Mouse (Mus musculus) heart, embryonic 15.5 days (tissue): ENCODE measurements around the gene Enthd1. TPM values are rescaled to one million over a fixed set of nuclear protein-coding genes. Genes with fewer than 3 reads are reported as not detected.

Source experiments
- ATAC-seq: fragments of 200-750 bp; cut with Nextera tagmentation; replicated peaks from 2 replicates; pipeline ENCODE4 v1.8.0; 2017; ENCODE audit warnings: low read depth, moderate TSS enrichment; ENCODE audit not compliant: insufficient number of reproducible peaks, insufficient read depth, low FRiP score
- H3K27ac ChIP-seq: fragments of 300-500 bp; sonication (generic); 2 replicates; pipeline ENCODE4 v1.5.1; 2015; ENCODE audit warnings: mild to moderate bottlenecking, inconsistent platforms
- H3K27me3 ChIP-seq: fragments of 300-500 bp; sonication (generic); 2 replicates; pipeline ENCODE4 v1.6.1; 2015; ENCODE audit warnings: inconsistent platforms
- H3K36me3 ChIP-seq: fragments of 300-500 bp; sonication (generic); 2 replicates; pipeline ENCODE4 v1.6.1; 2015; ENCODE audit warnings: mild to moderate bottlenecking, inconsistent platforms
- H3K4me1 ChIP-seq: fragments of 300-500 bp; sonication (generic); replicated peaks from 2 replicates; pipeline ENCODE4 v1.6.1; 2015; ENCODE audit warnings: inconsistent platforms
- H3K4me2 ChIP-seq: fragments of 300-500 bp; sonication (generic); 2 replicates; pipeline ENCODE4 v1.6.1; 2015; ENCODE audit warnings: inconsistent platforms, mild to moderate bottlenecking, moderate library complexity
- H3K4me3 ChIP-seq: fragments of 300-500 bp; sonication (generic); 2 replicates; pipeline ENCODE4 v1.5.1; 2015; ENCODE audit warnings: mild to moderate bottlenecking, inconsistent platforms
- H3K9ac ChIP-seq: fragments of 300-500 bp; sonication (generic); 2 replicates; pipeline ENCODE4 v1.6.1; 2015; ENCODE audit warnings: mild to moderate bottlenecking, inconsistent platforms
- H3K9me3 ChIP-seq: fragments of 300-500 bp; sonication (generic); replicated peaks from 2 replicates; pipeline ENCODE4 v1.6.1; 2016; ENCODE audit warnings: inconsistent platforms
- WGBS: fragments of 180-500 bp; shearing (Covaris S2); methylation state at CpG from one replicate; pipeline ENCODE4 v1.1.7; 2015; ENCODE audit warnings: mixed read lengths; 5-methylcytosine and 5-hydroxymethylcytosine counted together
- polyA plus RNA-seq: library from polyadenylated mRNA; unstranded; fragments of >200 nt; fragmentation: Nextera tagmentation; extraction: Ambion mirVana; gene quantifications from 2 replicates; pipeline ENCODE4 v1.2.1, GENCODE M21; 2015

The Enthd1 gene
- polyA plus RNA-seq, 1 experiment from 2014 or later = not detected

GRCm38 (mm10) chr15:80572811-80573520 is 8.0 kb upstream of the Enthd1 start:
- Histone ChIP-seq H3K4me2 (no peak overlapping the region), H3K27me3 (peaks cover 69% of the 10 kb centered on the region), H3K9me3 (no peaks in the 10 kb centered on the region), H3K36me3 (no peaks in the 10 kb centered on the region), H3K4me1 (peaks cover 4% of the 10 kb centered on the region), H3K9ac (no peak overlapping the region), H3K27ac (no peak overlapping the region; the same call in 1 of the 2 replicates), H3K4me3 (peak overlapping the region; percentile 25; the same call in 1 of the 2 replicates)
- 57% methylated on average over 9 of the region's 9 CpGs for WGBS
- no peak for ATAC-seq

DNA sequence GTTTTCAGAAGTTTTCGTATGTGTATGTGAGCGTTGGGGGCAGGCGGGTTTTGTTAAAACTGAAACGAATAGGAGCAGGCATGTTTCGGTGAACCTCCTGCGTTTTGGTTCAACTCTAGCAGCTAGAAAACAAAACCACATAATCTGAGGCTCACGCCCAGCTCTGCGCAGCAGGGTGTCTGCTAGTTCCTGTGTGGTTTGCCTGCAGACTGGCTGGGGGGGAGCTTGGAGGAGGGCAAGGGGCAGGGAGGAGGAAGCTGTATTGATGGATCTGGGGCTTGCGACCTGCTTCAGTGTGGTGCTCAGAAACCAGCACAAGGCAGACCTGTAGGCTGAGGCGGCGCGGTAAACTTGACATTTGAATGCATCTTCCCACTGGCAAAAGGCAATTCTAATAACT is 7.3 kb upstream of the Enthd1 start, which contains the start of gene Grap2:
Gene Grap2 (plus strand): TSS at position 304 of the 400 bp plus-strand sequence.
- H3K27ac ChIP-seq = peak within 1 kb of the TSS; percentile 35; the same call in 1 of the 2 replicates
- peaks cover 64% of the 10 kb centered on the region for H3K27me3 ChIP-seq
- H3K4me3 ChIP-seq = peak within 1 kb of the TSS; percentile 25; the same call in 1 of the 2 replicates
- 53% methylated on average over 12 of the region's 12 CpGs for WGBS
- no peaks in the 10 kb centered on the region for H3K36me3 ChIP-seq
- no peak within 1 kb of the TSS for H3K9ac ChIP-seq
- ATAC-seq = no peak
- peaks cover under 1% of the 10 kb centered on the region; the same call in 1 of the 2 replicates for H3K4me1 ChIP-seq
- no peaks in the 10 kb centered on the region for H3K9me3 ChIP-seq
- H3K4me2 ChIP-seq = 0 out of 2 replicates have a peak within 1 kb of the TSS, but pooled peaks have one; percentile 0

- Histone ChIP-seq H3K9ac (no peak overlapping the region), H3K27ac (peak overlapping the region; percentile 35; the same call in 1 of the 2 replicates), H3K4me2 (no peak overlapping the region), H3K4me3 (no peak overlapping the region), H3K27me3 (peaks cover 59% of the 10 kb centered on the region), H3K36me3 (no peaks in the 10 kb centered on the region), H3K4me1 (no peaks in the 10 kb centered on the region), H3K9me3 (no peaks in the 10 kb centered on the region)
- ATAC-seq = no peak
- 52% methylated on average over 7 of the region's 7 CpGs for WGBS
Measured at GRCm38 (mm10) chr15:80571611-80572010, 6.7 kb upstream of the Enthd1 start.

- no peaks in the 10 kb centered on the region for H3K36me3 ChIP-seq
- H3K4me3 ChIP-seq = no peak overlapping the region
- no peak overlapping the region for H3K4me2 ChIP-seq
- H3K9ac ChIP-seq = no peak overlapping the region
- 89% methylated on average over 1 of the region's 1 CpGs for WGBS
- peaks cover 50% of the 10 kb centered on the region for H3K27me3 ChIP-seq
- no peaks in the 10 kb centered on the region for H3K4me1 ChIP-seq
- no peak for ATAC-seq
- no peak overlapping the region for H3K27ac ChIP-seq
- H3K9me3 ChIP-seq = no peaks in the 10 kb centered on the region
Measured at GRCm38 (mm10) chr15:80570226-80570625, 5.3 kb upstream of the Enthd1 start.

GRCm38 (mm10) chr15:80569205-80569604 is 4.2 kb upstream of the Enthd1 start:
- Histone ChIP-seq H3K9ac (no peak overlapping the region), H3K4me3 (no peak overlapping the region), H3K27me3 (peaks cover 48% of the 10 kb centered on the region), H3K9me3 (no peaks in the 10 kb centered on the region), H3K4me1 (no peaks in the 10 kb centered on the region), H3K36me3 (no peaks in the 10 kb centered on the region), H3K27ac (no peak overlapping the region), H3K4me2 (no peak overlapping the region)
- no peak for ATAC-seq
- 68% methylated on average over 7 of the region's 7 CpGs for WGBS

DNA sequence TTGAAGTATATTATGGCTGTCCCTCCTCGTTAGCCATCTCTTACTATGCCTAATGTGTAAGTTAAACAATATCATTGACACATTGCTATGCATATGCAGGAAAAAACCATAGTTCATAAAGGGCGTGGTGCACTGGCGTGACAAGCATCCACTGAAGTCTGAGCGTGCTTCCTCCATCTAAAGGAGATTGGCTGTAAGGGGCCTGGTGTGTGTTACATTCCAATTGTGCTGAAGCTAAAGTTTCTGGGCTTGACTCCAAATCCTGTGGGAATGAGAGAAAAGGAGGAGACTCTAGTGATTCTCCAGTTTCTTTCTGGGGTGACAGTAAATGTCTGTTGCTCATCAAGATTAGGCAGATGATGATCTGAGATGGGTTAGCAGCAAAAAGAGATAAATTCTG is 2.8 kb upstream of the Enthd1 start:
- Histone ChIP-seq H3K9ac (no peak overlapping the region), H3K9me3 (no peaks in the 10 kb centered on the region), H3K27ac (no peak overlapping the region), H3K4me2 (no peak overlapping the region), H3K36me3 (no peaks in the 10 kb centered on the region), H3K4me1 (no peaks in the 10 kb centered on the region), H3K4me3 (no peak overlapping the region), H3K27me3 (peaks cover 39% of the 10 kb centered on the region)
- WGBS = 57% methylated on average over 4 of the region's 4 CpGs
- ATAC-seq = no peak

DNA sequence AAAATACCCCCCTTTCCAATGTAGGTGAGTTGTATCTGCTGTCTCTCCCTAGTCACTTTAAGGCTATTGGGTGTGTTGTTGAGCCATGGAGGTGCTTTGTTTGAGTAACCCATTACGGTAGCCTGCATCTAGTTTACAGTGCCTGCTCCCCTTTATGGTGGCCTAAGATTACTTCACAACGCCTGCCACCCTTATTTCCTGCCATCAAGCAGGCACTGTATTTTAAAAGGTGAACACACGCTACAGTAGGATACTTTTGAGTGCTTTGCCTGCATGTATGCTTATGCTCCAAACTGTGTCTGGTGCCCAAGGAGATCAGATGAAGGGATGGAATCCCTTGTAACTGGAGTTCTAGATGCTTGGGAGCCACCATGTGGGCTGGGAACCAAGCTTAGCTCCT is 2.2 kb upstream of the Enthd1 start:
- no peak for ATAC-seq
- 79% methylated on average over 3 of the region's 3 CpGs for WGBS
- no peak overlapping the region for H3K9ac ChIP-seq
- H3K4me1 ChIP-seq = no peaks in the 10 kb centered on the region
- no peak overlapping the region for H3K27ac ChIP-seq
- no peak overlapping the region for H3K4me2 ChIP-seq
- H3K9me3 ChIP-seq = no peaks in the 10 kb centered on the region
- H3K27me3 ChIP-seq = peaks cover 33% of the 10 kb centered on the region
- H3K4me3 ChIP-seq = no peak overlapping the region
- H3K36me3 ChIP-seq = no peaks in the 10 kb centered on the region

DNA sequence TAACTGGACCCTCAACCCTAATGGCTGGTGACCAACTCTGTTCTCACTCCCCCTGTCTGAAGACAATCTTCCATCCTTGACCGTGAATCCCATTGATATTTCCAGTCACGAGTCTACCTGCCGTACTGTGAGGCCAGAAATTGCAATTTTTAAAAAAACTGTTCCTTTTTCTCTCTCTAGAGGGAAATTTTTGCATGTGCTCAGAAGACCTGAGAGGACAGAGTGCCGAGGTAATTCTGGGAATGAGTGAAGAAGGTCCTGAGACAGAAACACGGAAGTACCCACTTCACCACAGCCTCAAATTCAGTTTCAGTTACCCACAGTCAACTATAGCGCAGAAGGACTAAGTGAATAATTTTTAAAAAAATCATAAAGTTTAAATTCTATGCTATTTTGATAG is 1.7 kb upstream of the Enthd1 start:
- Histone ChIP-seq H3K9ac (no peak overlapping the region), H3K9me3 (no peaks in the 10 kb centered on the region), H3K27ac (no peak overlapping the region), H3K4me2 (no peak overlapping the region), H3K4me3 (no peak overlapping the region), H3K36me3 (no peaks in the 10 kb centered on the region), H3K4me1 (no peaks in the 10 kb centered on the region), H3K27me3 (peaks cover 30% of the 10 kb centered on the region)
- ATAC-seq = no peak
- WGBS = 85% methylated on average over 6 of the region's 6 CpGs

GRCm38 (mm10) chr15:80563634-80564208 is 1.2 kb downstream of the Enthd1 start:
- no peaks in the 10 kb centered on the region for H3K9me3 ChIP-seq
- no peaks in the 10 kb centered on the region for H3K36me3 ChIP-seq
- H3K4me3 ChIP-seq = no peak overlapping the region
- no peak overlapping the region for H3K4me2 ChIP-seq
- WGBS = 93% methylated on average over 6 of the region's 6 CpGs
- H3K4me1 ChIP-seq = peaks cover 7% of the 10 kb centered on the region
- H3K27ac ChIP-seq = no peak overlapping the region
- no peak overlapping the region for H3K9ac ChIP-seq
- no peak for ATAC-seq
- peaks cover 8% of the 10 kb centered on the region; the same call in 1 of the 2 replicates for H3K27me3 ChIP-seq

- no peak for ATAC-seq
- no peak overlapping the region for H3K4me2 ChIP-seq
- no peaks in the 10 kb centered on the region for H3K36me3 ChIP-seq
- peaks cover 7% of the 10 kb centered on the region for H3K4me1 ChIP-seq
- WGBS = 77% methylated on average over 3 of the region's 3 CpGs
- H3K9ac ChIP-seq = no peak overlapping the region
- H3K27ac ChIP-seq = no peak overlapping the region
- H3K4me3 ChIP-seq = no peak overlapping the region
- H3K27me3 ChIP-seq = peaks cover 4% of the 10 kb centered on the region; the same call in 1 of the 2 replicates
- no peaks in the 10 kb centered on the region for H3K9me3 ChIP-seq
Measured at GRCm38 (mm10) chr15:80562446-80562845, 2.5 kb downstream of the Enthd1 start.

DNA sequence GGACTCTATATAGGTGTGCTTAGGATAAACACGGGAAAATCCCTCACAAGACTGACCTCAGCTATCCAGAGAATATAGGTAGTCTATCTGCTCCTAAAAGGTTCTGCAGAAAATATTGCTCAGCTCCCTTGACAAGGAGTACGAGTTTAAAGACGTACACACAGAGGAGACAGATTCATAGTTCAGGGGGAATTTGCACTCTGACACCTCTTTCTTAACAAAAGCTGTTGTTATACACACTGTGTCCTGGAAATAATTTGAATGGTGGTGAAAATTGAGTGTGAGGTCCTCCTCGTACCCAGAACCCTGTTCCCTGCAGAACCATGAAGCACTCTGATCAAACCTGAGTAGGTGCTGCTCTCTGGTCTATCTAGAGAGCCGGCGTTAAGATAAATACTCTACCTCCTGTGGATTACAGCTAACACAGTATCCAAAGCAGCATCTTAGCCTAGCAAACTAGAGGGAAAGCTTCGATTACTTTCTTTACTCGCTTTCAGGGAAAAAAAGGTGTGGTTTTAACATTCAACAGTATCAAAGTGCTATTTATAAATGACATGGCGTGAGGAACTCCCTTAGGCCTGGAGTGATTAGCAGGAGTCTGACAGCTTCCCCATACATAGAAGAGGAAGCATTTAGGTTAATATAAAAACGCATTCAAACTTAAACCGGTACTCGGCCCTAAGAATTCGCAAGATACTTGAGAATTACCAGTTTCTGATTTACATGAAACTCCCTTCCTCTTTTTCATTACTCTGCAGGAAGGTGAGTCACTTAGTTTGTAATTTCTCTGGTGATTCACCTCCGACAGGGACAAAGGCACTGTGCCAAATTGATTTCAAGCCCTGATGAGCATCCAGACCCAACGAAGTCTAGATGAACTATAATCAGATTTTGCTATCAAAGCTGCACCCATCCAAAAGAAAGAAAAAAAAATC is 4.0 kb downstream of the Enthd1 start:
- H3K9me3 ChIP-seq = no peaks in the 10 kb centered on the region
- WGBS = 46% methylated on average over 15 of the region's 15 CpGs

More for the DNA sequence above, 4.0 kb downstream of the Enthd1 start:
- Histone ChIP-seq H3K4me2 (no peak overlapping the region), H3K9ac (no peak overlapping the region), H3K27ac (no peak overlapping the region), H3K36me3 (no peaks in the 10 kb centered on the region), H3K27me3 (peaks cover 4% of the 10 kb centered on the region; the same call in 1 of the 2 replicates), H3K4me3 (no peak overlapping the region), H3K4me1 (peaks cover 7% of the 10 kb centered on the region)
- ATAC-seq = no peak
